Mouse (Mus musculus) ES-E14 (cell line): Measurements from ENCODE around the gene Macf1.

Source experiments
- HCFC1 ChIP-seq: IDR thresholded peaks from 2 replicates; pipeline ENCODE4 v1.6.1; 2012; ENCODE audit warnings: low read length, inconsistent platforms, borderline replicate concordance; ENCODE audit not compliant: insufficient read depth
- MAFK ChIP-seq: IDR thresholded peaks from 2 replicates; pipeline ENCODE4 v1.6.1; 2014; ENCODE audit warnings: mild to moderate bottlenecking, low read depth, low read length, inconsistent platforms; ENCODE audit not compliant: insufficient read depth

- TF ChIP-seq HCFC1 (no peak), MAFK (no peak)
These were observed 19.9 kb downstream of the Macf1 start for GRCm38 (mm10) chr4:123664021-123664950.
